Mouse (Mus musculus): Measurements from ENCODE around the gene Gm21905.

Gene Gm21905

DNA sequence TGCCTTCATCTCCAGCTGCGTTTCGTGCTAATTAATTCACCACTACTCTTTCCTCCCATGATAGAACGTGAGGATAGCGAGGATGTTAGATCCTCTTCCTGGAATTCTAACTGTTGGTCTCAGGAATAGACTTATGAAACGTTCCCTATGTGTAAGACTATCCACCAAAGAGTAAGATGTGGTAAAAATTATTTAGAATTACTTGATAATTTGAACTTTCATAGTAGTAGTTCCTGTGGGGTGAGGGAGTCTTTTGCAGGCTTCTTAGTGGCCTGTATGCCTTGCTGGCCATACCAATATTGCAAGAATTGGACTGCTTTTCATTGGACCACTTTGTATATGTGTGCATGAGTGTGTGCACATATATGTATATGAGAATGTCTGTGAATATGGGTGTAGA is at the start of gene Gm21905:
Gene Gm21905 (minus strand): TSS at position 101 of the 400 bp plus-strand sequence.
- no peak for DNase-seq (ENCODE audit: low spot score)

DNA sequence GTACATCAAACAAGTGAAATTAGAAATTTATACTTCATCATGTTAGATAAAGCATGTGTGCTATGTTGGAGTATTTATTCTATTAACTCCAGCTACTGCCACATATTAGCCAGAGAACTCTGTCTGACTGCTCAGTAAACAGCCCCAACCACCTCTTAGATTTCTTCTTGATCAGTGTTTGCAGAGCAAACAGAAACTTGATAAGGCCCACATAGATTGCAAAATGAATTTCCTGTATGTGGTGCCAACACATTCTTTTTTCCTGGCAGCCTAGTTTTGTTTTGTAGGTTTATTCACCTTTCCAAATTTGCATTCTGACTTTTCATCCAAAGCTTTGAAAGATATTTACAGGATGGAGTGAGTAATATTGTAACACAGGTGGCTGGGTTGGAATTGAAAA is 44.2 kb upstream of the Gm21905 start:
- no peak for DNase-seq (ENCODE audit: low spot score)

DNA sequence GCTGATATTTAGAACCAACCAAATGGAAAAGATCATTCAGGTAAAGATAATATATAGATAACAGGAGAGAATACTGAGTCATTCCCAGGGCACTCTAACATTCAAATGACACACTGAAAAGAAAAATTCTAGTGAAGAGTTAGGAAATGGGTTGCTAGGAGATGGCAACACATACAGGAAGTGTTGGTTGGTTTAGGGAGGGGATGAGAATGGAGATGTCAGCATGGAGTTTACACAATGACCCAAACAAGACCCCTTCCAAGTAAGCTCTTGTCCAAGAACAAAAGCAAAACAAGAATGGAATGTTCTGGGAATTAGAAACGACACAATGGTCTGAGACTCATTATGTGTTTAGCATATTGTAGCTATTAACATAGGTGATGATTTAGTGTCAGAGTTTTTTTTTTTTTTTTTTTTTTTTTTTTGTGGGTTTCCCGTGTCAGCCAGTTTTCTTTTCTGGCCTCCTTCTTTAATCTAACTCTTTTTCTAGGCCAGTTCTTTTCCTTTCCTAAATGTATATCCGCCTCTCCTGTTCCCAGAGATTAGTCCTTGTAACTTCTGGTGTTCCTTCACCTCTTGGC is 35.8 kb upstream of the Gm21905 start:
- no peak for DNase-seq (ENCODE audit: low spot score)

DNA sequence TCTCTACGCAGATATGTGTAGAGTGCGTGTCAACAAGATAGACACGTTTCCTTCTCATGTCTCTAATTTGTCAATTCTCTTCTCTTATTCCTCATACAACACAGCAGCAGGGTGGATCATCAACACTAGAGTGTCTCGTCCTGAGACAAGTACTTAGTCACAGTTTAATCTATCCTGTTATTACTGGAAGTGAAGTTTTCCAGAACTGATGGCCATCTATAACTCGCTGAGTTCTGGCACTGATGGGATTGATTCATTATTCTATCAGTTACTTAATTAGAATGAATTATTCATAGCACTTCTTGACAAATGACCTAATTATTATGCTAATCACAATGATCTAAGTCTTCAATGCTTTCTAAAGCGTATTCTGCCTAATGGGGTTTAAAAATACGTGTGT is 23.3 kb upstream of the Gm21905 start:
- DNase-seq (ENCODE audit: low spot score): no peak

DNA sequence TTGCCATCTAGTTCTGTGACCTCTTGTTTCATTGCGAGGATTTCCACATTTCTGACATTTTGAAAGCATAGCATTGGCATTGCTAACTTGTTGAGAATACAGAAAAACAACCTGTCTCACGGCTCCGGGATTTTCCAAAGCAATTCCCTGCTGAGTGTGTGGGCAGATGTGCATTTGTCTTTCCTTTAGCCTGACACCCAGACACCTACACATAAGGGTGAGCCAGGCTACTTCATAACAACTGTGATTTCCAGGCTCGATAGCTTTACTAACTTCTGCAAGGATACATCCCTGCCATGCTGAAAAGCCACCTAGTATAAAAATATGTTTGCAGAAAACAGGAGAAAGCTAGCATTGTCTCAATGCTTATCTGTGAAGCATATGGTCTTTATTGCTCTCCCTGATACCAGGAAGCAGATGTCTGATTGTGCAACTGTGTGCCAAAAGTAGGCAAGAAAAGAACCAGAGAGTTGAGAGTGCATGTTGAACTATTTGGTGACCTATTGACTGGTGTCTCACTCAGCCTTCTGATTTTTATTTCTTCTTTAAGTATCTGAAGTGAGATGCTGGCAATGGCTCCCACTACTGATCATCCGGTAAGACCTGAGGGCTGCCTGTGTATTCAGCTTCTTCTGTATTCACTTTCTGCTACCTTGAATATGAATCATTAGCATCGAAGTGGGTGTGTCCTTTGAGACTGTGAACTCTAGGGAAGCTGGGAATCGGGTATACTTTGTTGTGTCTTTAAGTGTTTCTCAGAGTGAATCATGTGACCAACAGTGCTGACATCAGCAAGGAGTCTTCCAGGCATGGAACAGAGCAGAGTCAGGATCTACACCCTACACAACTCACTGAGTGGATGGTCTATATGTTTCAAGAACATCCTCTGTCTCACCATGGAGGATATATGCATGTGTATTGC is 15.7 kb upstream of the Gm21905 start:
- DNase-seq (ENCODE audit: low spot score): no peak

DNA sequence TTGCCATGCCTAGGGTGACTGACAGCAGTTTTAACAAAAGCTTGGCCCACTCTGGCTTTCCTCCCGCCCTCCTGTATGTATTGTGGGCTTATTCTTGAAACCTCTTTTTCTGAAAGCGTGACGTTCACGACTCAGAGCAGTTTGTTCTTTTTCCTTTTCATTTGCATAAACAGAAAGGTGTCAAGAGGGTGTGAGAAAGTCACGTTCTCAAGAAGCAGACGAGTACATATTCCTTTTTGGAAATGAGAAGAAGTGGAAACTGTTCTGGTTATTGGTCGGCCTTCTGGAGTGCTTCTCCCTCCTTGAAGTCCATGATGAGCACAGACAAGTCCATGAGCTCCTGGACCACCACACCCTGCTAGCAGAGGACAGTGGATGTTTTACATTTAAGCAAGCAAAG is 9.3 kb upstream of the Gm21905 start:
- no peak for DNase-seq (ENCODE audit: low spot score)

DNA sequence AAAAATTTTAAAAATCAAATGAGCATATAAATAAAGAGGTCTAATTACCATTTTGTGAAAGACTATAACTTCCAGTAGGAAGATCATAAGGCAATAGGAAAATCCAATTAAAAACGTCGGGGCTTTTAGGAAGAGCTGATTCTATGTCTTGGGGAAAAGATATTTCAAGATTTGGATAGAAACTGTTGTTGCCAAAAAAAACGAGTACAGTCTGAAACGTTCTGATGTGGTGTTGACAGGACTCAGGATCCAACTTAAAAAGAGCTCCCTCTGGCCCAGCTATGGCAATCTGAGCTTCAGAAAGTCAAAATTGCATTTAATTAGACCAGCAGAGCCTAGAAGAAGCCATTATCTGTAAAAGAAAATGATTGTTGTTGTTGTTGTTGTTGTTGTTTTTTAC is 7.9 kb upstream of the Gm21905 start:
- no peak for DNase-seq (ENCODE audit: low spot score)

DNA sequence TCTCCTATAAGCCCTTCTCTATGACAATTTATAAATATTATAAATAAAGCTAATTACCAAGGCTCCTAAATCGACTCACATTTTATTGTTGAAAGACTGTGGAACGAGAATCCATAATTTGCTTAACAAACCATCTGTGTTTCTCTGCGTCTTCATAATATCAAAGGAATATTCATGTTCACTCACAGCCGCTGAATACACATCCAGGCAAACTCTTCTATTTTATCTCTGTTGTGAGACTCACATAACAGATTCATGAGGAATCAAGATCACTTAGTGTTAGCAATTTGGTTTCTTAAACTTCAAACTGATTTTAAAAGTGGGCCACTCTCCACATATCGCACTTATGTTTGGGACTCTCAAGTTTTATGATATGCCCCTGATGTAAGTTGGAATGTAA is 1.9 kb upstream of the Gm21905 start:
- no peak for DNase-seq (ENCODE audit: low spot score)

DNA sequence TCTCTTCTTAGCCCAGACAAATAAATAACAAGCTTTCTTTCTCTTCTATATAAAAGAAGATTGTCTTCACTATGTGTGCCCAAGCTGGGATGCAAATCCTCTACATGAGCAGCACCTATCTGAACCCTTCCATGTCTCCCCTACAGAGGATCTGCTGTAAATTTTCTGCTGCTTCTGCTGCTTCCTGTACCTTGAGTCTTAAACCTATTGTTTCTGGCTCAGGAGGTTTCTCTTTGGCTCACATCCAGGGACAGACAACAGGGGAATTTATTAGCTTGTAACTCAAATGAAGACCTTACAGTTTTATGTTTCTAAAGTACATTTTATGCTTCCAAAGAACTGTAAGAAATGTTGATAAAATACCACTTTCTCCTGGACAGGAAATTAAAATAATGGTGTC is 785 bp upstream of the Gm21905 start:
- no peak for DNase-seq (ENCODE audit: low spot score)

DNA sequence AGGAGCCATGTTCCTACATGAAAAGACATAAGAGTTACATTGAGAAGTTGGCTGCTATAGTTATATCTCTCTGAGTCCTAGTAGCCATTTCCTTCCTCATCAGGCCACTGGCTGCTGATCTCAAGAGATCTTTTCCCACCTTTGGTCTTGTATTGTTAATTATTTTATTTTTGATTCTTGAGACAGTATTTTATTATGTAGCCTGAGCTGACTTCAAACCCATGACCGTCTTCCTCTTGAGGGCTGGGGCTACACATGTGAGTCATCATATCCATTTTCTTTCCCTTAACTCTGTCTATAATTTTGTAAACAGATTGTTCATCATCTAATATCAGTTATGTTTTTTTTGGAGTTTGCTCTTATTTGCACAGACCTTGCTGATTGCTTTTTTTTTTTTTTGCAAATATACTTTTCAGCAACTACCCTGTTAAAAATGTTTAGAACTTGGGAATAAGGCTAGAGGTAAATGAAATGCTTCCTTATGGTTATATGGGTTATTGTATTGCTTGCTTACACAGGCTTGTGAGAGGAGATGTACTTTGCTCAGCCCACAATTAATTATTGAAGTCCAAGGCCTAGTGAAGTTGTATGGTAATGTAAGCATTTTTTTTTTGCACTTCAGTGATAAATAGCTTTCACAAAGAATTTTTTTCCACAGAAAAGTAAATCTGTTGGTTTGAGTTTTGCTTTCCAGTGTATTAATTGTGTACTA is 2.0 kb downstream of the Gm21905 start:
- DNase-seq (ENCODE audit: low spot score): no peak

DNA sequence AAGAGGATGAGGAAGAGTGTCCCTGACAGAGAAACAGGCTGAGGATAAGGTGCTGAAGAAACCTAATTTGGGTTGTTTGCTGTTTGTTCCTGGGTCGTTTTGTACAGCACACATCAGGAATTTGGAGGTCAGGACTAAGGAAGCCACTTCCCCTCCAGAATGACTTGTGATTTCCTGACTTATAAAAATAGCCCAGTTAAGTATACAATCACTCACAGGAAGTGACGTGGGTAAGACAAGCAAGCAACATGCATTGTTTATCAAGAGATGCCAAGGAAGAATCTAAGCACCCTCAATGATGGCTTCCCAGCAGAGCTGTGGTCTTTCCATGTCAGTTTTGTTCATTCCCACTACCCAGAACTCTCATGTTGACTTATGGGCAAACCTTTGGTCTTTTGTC is 3.0 kb downstream of the Gm21905 start:
- DNase-seq (ENCODE audit: low spot score): no peak

DNA sequence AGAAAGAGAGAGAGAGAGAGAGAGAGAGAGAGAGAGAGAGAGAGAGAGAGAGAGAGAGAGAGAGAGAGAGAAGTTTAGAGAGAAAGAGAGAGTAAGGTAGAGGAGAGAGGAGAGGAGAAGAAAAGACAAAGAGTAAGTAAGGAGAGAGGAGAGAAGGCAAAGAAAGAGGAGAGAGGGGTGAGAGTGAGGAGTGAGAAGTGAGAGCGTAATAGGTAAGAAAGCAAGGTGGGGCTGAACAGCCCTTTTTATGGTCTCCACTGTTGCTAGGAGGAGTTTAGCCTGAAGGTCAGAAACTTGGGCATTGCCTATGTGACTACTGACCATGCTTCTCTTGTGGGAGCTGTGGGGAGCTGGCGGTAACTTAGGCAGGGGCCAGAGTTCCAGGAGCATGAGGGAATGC is 4.9 kb downstream of the Gm21905 start, which contains the start of gene Gm5108:
Gene Gm5108 (plus strand): TSS at position 301 of the 400 bp plus-strand sequence.
- no peak for DNase-seq (ENCODE audit: low spot score)

DNA sequence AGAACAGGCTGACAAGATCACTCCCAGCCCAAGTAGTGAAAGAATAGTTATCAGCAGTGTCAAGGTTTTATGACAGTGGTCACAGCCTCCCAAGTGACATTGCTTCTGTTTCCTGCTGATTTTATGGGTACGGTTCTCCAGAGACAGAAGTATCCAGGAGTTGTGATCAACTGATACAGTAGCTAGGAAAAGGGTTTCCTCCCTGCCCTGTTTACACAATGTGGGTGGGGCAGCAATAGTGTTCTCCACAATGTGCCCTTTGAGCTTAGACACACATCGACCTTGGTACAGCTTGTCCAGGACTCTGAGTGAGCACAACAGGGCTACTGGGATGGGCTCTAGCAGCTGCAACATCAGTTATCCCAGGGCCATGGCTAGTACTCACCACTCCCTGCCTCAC is 14.6 kb downstream of the Gm21905 start:
- no peak for DNase-seq (ENCODE audit: low spot score)

DNA sequence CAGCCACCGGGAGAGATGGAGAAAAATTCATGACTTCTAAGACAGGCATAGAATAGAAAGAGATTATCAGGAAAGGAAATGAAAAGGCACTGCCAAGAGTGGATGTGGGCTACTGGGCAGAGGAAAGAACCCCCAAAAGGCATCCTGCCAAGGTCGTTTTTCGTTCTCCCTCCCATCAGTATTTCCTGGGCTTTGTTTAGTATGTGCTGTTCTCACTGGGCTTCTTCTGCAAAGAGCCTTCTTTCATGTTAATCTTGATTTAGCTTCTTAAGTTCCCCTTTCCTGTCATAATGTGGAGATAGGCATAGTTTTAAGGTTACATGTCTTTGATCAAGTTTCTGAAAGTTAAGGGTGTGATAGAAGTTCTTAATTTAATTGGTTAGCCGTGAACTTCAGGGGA is 15.6 kb downstream of the Gm21905 start:
- no peak for DNase-seq (ENCODE audit: low spot score)

DNA sequence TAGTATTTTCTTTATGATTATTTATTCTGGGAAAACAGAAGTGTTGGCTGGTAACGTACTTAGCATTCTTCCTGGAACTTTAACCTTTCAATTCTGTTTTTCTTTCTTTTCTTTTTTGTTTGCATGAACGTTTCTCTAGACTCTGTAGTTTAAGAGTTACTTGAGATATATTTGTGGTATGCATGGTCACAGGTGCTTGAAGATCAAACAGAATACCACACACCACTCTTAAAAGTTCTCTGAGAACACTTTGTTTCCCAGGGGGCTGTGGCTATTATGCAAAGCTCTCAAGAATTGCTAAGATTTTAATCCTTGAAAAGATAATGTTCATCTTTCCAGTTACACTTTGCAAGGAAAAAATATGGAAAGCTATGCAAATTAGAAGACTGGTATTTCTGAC is 41.7 kb downstream of the Gm21905 start:
- DNase-seq (ENCODE audit: low spot score): no peak

DNA sequence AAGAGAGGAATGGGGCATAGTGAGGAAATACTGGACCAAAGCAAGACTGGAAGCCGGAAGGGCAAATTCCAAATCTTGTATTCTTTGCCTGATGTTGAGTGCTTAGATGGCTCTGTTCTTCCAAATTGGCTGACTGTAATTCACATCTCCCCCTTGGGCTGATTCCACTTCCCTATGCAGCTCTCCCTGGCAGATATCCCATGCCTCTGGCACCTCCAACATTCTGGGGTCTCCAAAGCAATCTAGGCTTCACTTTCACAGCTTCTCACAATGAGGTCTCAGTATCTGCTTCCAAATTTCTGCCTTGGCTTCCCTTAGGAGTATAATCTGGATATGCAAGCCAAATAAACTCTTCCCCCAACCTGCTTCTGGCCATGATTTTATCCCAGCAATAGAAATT is 47.3 kb downstream of the Gm21905 start:
- DNase-seq (ENCODE audit: low spot score): no peak

DNA sequence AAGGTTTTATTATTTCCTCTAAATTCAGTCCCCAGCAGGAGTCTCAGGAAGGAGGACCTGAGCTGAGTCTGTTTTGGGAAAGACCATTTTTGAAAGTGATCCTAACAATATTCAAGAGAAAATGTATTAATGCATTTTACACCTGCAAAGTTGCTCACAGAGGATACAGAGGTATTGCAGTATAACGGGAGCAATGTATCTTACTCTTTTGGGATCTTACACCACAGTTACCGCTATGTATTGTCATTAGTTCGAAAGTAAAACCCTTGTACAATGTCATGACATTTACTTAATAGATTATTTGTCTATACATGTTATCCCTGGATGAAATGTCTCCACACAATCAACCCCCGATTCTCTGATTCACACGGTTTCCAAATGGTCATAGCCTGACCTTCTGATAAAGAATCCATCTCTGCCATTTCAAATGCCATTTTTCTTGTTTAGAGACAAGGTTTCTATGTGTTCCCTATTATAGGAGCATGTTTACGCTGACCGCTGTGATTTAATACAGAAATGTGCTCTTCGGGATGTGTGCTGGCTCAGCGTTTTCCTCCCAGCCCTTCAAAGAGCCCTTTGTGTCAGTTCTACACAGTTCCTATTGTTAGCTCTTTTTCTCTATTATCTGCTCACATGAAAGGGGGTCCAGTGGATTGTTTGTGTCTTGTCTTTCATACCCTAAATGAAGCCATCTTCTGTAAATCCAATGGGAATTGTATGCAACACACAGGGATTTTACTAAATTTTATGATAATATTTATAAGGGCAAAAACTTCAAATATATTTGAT is 61.6 kb downstream of the Gm21905 start:
- no peak for DNase-seq (ENCODE audit: low spot score)

DNA sequence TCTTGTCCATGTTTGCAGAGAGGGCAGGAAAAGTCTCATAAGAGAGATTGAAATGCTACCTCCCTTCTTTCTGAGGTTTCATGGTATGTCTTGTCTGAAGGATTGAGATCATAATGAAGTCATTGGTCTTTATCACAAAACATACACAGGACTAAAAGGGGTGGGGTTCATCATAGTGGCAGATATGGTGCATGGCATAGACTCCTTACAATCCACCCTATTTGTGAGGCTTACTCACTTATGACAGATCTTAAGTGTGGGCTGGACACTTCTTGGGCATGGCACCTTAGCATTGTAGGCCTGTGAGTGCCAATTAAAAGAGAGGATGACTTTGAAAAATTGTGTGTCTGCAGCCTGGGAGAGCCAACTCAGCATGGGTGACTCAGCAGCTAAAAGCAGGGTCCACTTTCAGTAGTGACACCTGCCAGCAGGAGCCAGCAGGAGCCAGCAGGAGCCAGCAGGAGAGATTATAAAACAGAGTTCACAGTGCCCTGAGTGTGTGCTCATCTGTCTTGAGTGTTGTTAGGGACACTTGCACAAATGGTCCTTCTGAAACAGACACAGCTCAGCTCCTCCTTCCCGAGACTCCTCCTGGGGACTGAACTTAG is 62.6 kb downstream of the Gm21905 start:
- no peak for DNase-seq (ENCODE audit: low spot score)

All from yolk sac, embryonic 10.5 days (tissue).